Mouse (Mus musculus) yolk sac, embryonic 10.5 days (tissue): ENCODE measurements at regions not wholly inside any gene's neighbourhood (a gene's known extent, or its start where the extent isn't known, plus 50 kb on each side); places are given as distances from the start of the nearest gene placed in this dataset.

Experiments
- DNase-seq: peaks from one replicate; pipeline ENCODE4 v3.0.0-alpha.2; 2017; ENCODE audit warnings: low spot score

- no peak for DNase-seq
Observed at GRCm38 (mm10) chr14:64594811-64595522, 490.9 kb downstream of the Prss52 start.

GRCm38 (mm10) chr14:64595523-64595889, 491.4 kb downstream of the Prss52 start:
- no peak for DNase-seq

DNA sequence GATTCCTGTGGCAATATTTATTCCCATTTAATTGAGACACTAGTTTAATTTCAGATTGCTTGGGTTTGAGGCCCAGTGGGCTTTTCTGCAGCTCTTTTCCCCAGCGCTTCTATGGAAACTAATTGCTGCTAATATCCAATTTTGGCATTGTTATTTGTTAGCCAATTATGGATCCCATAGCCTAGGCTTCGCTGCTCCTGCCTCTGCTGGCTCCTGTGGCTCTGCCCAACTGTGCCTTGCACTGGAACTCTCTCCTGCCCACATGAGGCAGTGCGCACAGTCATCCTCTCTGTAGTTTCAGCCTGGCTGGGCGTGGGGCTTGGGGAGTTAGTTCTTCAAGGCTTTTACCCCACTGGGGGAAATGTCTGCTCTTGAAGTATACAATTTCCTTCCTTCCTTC, 491.8 kb downstream of the Prss52 start:
- no peak for DNase-seq

DNA sequence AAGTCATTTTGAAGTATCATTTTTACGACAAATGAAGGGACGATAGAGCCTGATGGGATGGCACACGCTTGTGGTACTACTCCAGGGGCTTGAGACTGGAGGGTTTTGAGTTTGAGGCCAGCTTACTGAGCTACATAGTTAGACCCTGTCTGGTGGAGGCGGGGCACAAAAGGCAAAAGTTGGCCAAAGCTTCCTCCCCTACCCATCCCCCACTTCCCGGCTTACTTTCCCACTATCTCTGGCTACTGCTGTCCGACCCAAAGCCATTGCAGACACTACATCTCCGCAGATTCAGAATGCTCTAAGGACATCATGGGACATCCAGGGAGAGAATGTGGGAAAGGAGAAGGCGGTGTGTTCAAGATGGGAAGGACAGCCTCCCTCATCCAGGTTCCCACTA, 493.1 kb downstream of the Prss52 start:
- DNase-seq, result no peak
